Mouse (Mus musculus) erythroblast, embryonic 14.5 days (primary cell): Measurements from ENCODE around the gene Ap3s2.

Experiments used
- GATA1 ChIP-seq: IDR thresholded peaks from 2 replicates; pipeline ENCODE4 v1.6.1; 2012; ENCODE audit warnings: low read length, inconsistent platforms, mixed read lengths
- TAL1 ChIP-seq: IDR thresholded peaks from 3 replicates; pipeline ENCODE4 v1.6.1; 2012; ENCODE audit warnings: low read length, inconsistent platforms, mixed read lengths

- no peak for TF ChIP-seq GATA1
- no peak for TF ChIP-seq TAL1
These were observed 62.1 kb downstream of the Ap3s2 start for GRCm38 (mm10) chr7:79858202-79858934.
